Mouse (Mus musculus): ENCODE results near the gene Zfp13. TPM values are rescaled to one million over a fixed set of nuclear protein-coding genes. Genes with fewer than 3 reads are reported as not detected.
"Not testable (repeated sequence)": the region's sequence is repeated elsewhere in the genome, so short reads cannot be mapped to it uniquely, and the experiment has no call there.

The Zfp13 gene
- total RNA-seq, 2 experiments from 2014 or later = 1.5 to 1.8 TPM

DNA sequence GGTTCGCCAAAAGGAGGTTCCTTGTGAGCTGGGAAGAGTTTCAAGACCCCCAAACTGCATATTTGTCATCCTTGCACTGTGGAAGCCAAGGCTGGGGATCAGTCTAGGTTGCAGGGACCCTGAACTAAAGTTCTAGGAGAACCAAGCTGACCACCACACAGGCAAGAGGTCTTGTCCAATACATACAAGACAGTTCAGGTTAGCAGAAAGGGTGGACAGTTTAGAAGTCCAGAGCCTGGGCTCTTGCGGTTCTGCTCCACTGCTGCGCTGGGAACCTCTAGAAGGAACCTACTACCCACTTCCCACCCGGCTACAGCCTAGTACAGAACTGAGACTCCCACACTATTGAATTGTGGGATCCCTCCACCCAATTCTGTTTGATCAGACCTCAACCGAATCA is 59.7 kb downstream of the Zfp13 start:
- intact Hi-C loops (cut with DNase I) = loop anchor here (10.0 kb wide), 1 partner anchor 345 kb away; the partner anchor contains the start of gene Zfp40
- DNase-seq = no peak

DNA sequence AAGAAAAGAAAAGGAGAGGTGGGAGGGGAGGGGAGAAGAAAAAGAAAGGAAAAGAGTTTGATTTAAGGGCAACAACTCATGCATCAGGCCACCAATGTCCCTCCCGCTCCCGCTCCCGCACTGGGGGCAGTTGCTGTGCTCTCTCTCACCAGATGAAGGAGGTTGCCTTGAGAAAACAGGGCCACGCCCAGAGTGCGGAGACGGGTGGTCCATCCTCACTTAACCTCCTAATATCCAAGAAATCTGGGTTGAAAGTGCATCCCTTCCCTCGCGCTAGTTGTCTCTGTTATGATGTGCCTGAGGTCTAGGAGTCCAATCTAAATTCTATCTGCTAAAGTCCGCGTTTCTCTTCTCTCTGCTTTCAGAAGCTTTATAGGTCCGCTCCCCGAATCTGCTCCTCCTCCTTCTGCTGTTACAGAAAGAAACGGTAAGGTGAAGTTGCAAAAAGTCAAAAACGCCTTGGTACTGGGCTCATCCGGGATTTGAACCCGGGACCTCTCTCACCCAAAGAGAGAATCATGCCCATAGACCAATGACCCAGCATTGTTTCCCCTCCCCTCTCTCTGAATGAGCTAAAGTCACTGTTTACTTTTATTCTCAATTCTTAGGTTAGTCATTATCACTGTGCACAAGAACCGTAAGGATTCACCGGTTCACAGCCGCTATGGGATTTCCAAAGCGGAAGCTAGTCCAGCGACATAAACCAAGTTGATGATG is 60.8 kb downstream of the Zfp13 start:
- DNase-seq = no peak
- intact Hi-C loops (cut with DNase I) = no loop called here

DNA sequence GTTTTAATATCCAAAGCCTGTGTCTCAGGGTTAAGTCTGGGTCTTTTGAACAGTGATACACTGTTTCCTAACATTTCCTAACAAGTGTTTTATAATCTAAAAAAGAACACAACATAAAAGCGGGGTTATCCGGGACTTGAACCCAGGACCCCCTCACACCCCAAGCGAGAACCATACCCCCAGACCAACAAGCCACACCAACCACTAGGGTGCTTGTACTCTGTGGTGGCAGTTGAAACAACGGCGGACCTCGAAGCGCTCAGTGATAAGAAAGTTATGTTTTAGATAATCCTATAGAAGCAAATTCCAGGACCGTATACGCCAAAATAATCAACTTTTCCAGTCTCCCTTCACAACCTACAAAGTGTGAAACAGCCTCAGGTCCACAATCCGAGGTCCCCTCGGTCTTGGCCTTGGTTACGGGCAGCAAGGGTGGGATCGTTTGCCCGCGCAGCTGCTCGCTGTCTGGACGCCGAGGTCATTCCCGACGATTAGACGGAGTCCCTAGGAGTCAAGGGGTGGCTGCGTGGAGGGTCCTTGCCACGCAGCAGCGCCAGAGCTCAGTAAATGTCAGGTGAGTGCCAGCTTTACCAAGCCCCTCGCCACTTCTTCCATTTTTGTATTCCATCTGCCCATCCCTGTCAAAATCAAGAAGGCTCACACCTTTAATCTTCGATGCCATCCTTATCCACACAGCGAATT is 61.6 kb downstream of the Zfp13 start:
- DNase-seq = no peak
- intact Hi-C loops (cut with DNase I) = no loop called here

DNA sequence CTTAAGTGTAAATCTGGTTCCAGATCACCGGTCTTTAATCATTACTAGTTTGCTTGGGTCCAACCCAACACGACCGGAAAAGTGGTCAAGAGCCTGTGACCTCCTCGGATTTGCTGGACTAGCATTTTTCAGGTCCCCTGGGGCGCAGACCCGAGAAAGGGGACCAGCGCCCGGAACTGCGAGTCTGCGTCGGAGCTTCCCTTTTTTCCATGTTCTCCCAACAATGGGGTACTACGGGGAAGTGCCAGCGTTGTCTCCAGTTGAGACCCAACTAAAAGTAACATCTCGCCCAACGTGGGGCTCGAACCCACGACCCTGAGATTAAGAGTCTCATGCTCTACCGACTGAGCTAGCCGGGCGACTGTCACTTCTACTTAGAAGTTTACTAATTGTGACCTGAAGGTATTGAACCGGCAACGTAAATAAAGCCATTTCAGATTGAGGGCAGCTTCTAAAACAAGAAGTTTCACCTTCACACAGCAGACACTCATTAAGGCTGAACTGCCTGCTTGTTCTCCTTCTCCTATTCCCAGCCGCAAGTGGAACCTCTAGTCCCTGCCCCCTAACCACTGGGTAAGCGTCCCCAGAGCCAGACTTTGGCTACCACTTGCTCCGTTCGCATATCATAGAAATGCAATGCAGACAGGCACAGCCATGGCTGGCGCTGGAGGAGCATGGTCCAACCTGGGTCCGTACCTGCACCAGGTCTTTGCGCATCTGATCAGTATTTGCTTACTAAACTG is 64.1 kb downstream of the Zfp13 start:
- intact Hi-C loops (cut with DNase I); DNase-seq: not testable (repeated sequence)

DNA sequence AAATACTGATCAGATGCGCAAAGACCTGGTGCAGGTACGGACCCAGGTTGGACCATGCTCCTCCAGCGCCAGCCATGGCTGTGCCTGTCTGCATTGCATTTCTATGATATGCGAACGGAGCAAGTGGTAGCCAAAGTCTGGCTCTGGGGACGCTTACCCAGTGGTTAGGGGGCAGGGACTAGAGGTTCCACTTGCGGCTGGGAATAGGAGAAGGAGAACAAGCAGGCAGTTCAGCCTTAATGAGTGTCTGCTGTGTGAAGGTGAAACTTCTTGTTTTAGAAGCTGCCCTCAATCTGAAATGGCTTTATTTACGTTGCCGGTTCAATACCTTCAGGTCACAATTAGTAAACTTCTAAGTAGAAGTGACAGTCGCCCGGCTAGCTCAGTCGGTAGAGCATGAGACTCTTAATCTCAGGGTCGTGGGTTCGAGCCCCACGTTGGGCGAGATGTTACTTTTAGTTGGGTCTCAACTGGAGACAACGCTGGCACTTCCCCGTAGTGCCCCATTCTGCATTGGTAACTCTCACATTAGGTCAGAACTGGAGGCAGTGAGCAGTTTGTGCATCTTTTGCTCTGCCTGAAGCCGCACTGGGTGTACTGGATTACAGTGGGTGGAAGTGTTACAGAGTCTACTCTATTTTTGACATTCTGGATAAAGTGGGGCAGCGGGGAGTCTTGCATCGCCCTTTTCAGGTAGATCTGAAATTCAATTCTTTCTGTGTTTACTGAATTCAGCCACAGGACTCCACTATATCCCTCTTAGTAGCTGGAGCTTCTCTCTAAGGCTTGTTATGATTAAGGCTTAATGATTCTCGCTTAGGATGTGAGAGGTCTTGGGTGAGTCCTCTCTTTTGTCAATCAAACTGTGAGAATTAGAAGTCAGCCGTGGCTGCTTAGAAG is 65.4 kb downstream of the Zfp13 start:
- DNase-seq; intact Hi-C loops (cut with DNase I): not testable (repeated sequence)

DNA sequence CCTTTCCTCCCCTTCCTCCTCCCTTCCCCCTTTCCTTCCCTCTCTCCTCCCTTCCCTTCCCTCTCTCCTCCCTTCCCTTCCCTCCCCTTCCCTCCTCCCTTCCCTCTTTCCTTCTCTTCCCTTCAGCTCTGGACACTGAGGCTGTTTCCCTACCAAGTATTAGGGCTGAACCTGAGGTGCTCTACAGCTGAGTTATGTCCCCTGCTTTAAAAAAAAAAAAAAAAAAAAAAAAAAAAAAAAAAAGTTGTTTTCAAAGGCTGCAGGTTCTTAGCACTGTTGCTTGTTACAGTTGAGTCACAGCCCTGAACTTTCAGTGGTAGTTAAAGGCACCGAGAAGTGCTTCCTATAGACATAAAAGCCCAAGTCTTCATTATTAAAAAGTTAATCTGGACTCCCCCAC is 67.9 kb downstream of the Zfp13 start:
- DNase-seq; intact Hi-C loops (cut with DNase I): not testable (repeated sequence)

Other genes starting within 250 kb of the Zfp13 start
- not detected for gene Vmn2r116, start 214.9 kb downstream of the Zfp13 start, total RNA-seq (2021)
- gene Vmn2r117, start 119.8 kb downstream of the Zfp13 start, total RNA-seq (2021) = not detected
- 1 to 10 TPM; 1.8 TPM for gene Zfp213, start 35.2 kb downstream of the Zfp13 start, total RNA-seq (2021)
- gene Zscan10, start 1.4 kb upstream of the Zfp13 start, total RNA-seq (2021) = not detected
- not detected for gene Mmp25, start 45.8 kb upstream of the Zfp13 start, total RNA-seq (2021)
- gene Bicdl2, start 61.0 kb upstream of the Zfp13 start, total RNA-seq (2021) = not detected
- gene Hcfc1r1, start 74.1 kb upstream of the Zfp13 start, total RNA-seq (2021) = 100 to 1,000 TPM; 125 TPM
- 1 to 10 TPM; 7.6 to 9.2 TPM for gene Thoc6, start 74.4 kb upstream of the Zfp13 start, total RNA-seq (2021)
- 10 to 100 TPM; 38.1 to 49.0 TPM for gene Tnfrsf12a, start 78.0 kb upstream of the Zfp13 start, total RNA-seq (2021)
- not detected for gene Cldn6, start 79.8 kb upstream of the Zfp13 start, total RNA-seq (2021)
- gene Cldn9, start 84.5 kb upstream of the Zfp13 start, total RNA-seq (2021) = not detected
- gene 1520401A03Rik, start 123.3 kb upstream of the Zfp13 start, total RNA-seq (2021) = not detected
- under 1 TPM; 0.52 to 0.64 TPM for gene Pkmyt1, start 126.8 kb upstream of the Zfp13 start, total RNA-seq (2021)
- 1 to 10 TPM; 3.6 to 4.0 TPM for gene Paqr4, start 141.4 kb upstream of the Zfp13 start, total RNA-seq (2021)
- not detected for gene Kremen2, start 146.3 kb upstream of the Zfp13 start, total RNA-seq (2021)
- 10 to 100 TPM; 34.3 to 38.0 TPM for gene Flywch1, start 172.1 kb upstream of the Zfp13 start, total RNA-seq (2021)
- under 1 TPM in 1 of 2 experiments, not detected in 1; 0.46 TPM for gene Flywch2, start 186.6 kb upstream of the Zfp13 start, total RNA-seq (2021)
- 100 to 1,000 TPM; 153 to 189 TPM for gene Srrm2, start 191.0 kb upstream of the Zfp13 start, total RNA-seq (2021)
- gene Elob, start 229.6 kb upstream of the Zfp13 start, total RNA-seq (2021) = 100 to 1,000 TPM; 270 to 297 TPM
- gene Prss33, start 236.6 kb upstream of the Zfp13 start, total RNA-seq (2021) = not detected
- not detected for gene Prss32, start 244.4 kb upstream of the Zfp13 start, total RNA-seq (2021)
- under 1 TPM in 1 of 2 experiments, not detected in 1; 0.37 TPM for gene Prss41, start 244.7 kb upstream of the Zfp13 start, total RNA-seq (2021)